Mouse (Mus musculus) heart, embryonic 15.5 days (tissue): ENCODE measurements around the gene Fnip1. TPM values are rescaled to one million over a fixed set of nuclear protein-coding genes. Genes with fewer than 3 reads are reported as not detected.
A peak's percentile ranks its signal among the peaks of the same experiment; 100 is the strongest.
"Not testable (repeated sequence)": the region's sequence is repeated elsewhere in the genome, so short reads cannot be mapped to it uniquely, and the experiment has no call there.

Experiments used
- ATAC-seq: fragments of 200-750 bp; cut with Nextera tagmentation; replicated peaks from 2 replicates; pipeline ENCODE4 v1.8.0; 2017; ENCODE audit warnings: low read depth, moderate TSS enrichment; ENCODE audit not compliant: insufficient number of reproducible peaks, insufficient read depth, low FRiP score
- H3K27ac ChIP-seq: fragments of 300-500 bp; sonication (generic); 2 replicates; pipeline ENCODE4 v1.5.1; 2015; ENCODE audit warnings: mild to moderate bottlenecking, inconsistent platforms
- H3K27me3 ChIP-seq: fragments of 300-500 bp; sonication (generic); 2 replicates; pipeline ENCODE4 v1.6.1; 2015; ENCODE audit warnings: inconsistent platforms
- H3K36me3 ChIP-seq: fragments of 300-500 bp; sonication (generic); 2 replicates; pipeline ENCODE4 v1.6.1; 2015; ENCODE audit warnings: mild to moderate bottlenecking, inconsistent platforms
- H3K4me1 ChIP-seq: fragments of 300-500 bp; sonication (generic); replicated peaks from 2 replicates; pipeline ENCODE4 v1.6.1; 2015; ENCODE audit warnings: inconsistent platforms
- H3K4me2 ChIP-seq: fragments of 300-500 bp; sonication (generic); 2 replicates; pipeline ENCODE4 v1.6.1; 2015; ENCODE audit warnings: inconsistent platforms, mild to moderate bottlenecking, moderate library complexity
- H3K4me3 ChIP-seq: fragments of 300-500 bp; sonication (generic); 2 replicates; pipeline ENCODE4 v1.5.1; 2015; ENCODE audit warnings: mild to moderate bottlenecking, inconsistent platforms
- H3K9ac ChIP-seq: fragments of 300-500 bp; sonication (generic); 2 replicates; pipeline ENCODE4 v1.6.1; 2015; ENCODE audit warnings: mild to moderate bottlenecking, inconsistent platforms
- H3K9me3 ChIP-seq: fragments of 300-500 bp; sonication (generic); replicated peaks from 2 replicates; pipeline ENCODE4 v1.6.1; 2016; ENCODE audit warnings: inconsistent platforms
- WGBS: fragments of 180-500 bp; shearing (Covaris S2); methylation state at CpG from one replicate; pipeline ENCODE4 v1.1.7; 2015; ENCODE audit warnings: mixed read lengths; 5-methylcytosine and 5-hydroxymethylcytosine counted together
- polyA plus RNA-seq: library from polyadenylated mRNA; unstranded; fragments of >200 nt; fragmentation: Nextera tagmentation; extraction: Ambion mirVana; gene quantifications from 2 replicates; pipeline ENCODE4 v1.2.1, GENCODE M21; 2015

Fnip1 gene
- 8.5 and 9.2 TPM in 2 replicates for polyA plus RNA-seq

DNA sequence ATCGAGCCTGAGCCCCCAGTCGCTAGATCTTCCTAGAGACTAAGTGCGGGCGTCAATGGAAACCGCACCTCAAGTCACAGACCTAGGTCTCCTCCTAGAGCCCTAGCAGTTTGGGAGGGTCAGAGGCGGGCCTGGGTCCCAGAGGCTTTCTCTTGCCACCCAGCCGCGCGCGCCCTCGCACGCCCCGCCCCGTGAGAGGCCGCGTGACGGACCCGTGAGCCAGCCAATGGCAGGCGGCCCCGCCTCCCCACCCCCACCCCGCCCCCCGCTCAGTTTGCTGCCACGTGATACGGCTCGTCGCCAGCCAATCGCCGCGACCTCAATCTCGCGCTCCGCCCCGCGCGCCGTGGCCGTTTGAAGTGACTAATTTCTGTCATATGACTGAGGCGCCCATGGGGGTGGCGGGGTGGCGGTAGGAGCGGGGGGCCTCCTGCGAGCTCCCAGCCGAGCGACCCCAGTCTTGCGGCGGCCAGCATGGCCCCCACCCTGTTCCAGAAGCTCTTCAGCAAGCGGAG lies at the start of gene Fnip1:
TSS of gene Fnip1 (plus strand) at position 377 of the 515 bp plus-strand sequence.
- Histone ChIP-seq H3K36me3 (no peaks in the 10 kb centered on the region), H3K4me3 (peak within 1 kb of the TSS; percentile 98), H3K9ac (peak within 1 kb of the TSS; percentile 96), H3K4me2 (peak within 1 kb of the TSS; percentile 66), H3K4me1 (peaks cover 11% of the 10 kb centered on the region), H3K9me3 (no peaks in the 10 kb centered on the region), H3K27me3 (no peaks in the 10 kb centered on the region), H3K27ac (peak within 1 kb of the TSS; percentile 95)
- WGBS = under 1% methylated on average over 44 of the region's 47 CpGs
- ATAC-seq = peak; percentile 97

GRCm38 (mm10) chr11:54390386-54390785 lies 47.6 kb upstream of the Fnip1 start:
- ATAC-seq = no peak
- H3K9ac ChIP-seq = no peak overlapping the region
- no peak overlapping the region for H3K27ac ChIP-seq
- no peaks in the 10 kb centered on the region for H3K36me3 ChIP-seq
- no peaks in the 10 kb centered on the region for H3K4me1 ChIP-seq
- H3K9me3 ChIP-seq = no peaks in the 10 kb centered on the region
- no peaks in the 10 kb centered on the region for H3K27me3 ChIP-seq
- H3K4me3 ChIP-seq = no peak overlapping the region
- WGBS = 62% methylated on average over 8 of the region's 8 CpGs
- H3K4me2 ChIP-seq = no peak overlapping the region

DNA sequence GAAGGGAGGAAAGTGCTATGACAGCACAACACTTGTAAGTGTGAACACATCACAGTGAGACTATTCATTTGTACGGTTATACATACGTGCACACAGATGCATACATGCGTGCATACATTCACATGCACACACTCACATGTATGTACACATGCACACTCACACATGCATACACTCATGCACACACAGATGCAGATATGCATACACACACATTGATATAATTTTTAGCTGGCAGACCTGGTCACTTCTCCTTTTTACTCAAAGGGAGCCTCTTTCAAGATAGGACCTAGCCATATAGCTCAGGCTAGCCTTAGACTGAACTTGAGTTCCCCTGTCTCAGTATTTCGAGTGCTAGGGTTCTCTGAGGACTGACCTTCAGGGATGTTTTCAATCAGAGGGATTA lies 46.7 kb upstream of the Fnip1 start:
- 85% methylated on average over 4 of the region's 4 CpGs for WGBS
- Histone ChIP-seq H3K27me3 (no peaks in the 10 kb centered on the region), H3K4me3 (no peak overlapping the region), H3K4me1 (no peaks in the 10 kb centered on the region), H3K9ac (no peak overlapping the region), H3K27ac (no peak overlapping the region), H3K4me2 (no peak overlapping the region), H3K9me3 (no peaks in the 10 kb centered on the region), H3K36me3 (no peaks in the 10 kb centered on the region)
- no peak for ATAC-seq

- WGBS = 60% methylated on average over 1 of the region's 1 CpGs
- Histone ChIP-seq H3K9ac (no peak overlapping the region), H3K36me3 (no peaks in the 10 kb centered on the region), H3K27ac (no peak overlapping the region), H3K9me3 (no peaks in the 10 kb centered on the region), H3K4me1 (no peaks in the 10 kb centered on the region), H3K4me3 (no peak overlapping the region), H3K27me3 (no peaks in the 10 kb centered on the region), H3K4me2 (no peak overlapping the region)
- ATAC-seq = no peak
Observed at GRCm38 (mm10) chr11:54396686-54397085, 41.3 kb upstream of the Fnip1 start.

- H3K9ac ChIP-seq = no peak overlapping the region
- H3K9me3 ChIP-seq = no peaks in the 10 kb centered on the region
- no peaks in the 10 kb centered on the region for H3K27me3 ChIP-seq
- 60% methylated on average over 4 of the region's 4 CpGs for WGBS
- no peak overlapping the region for H3K27ac ChIP-seq
- H3K36me3 ChIP-seq = no peaks in the 10 kb centered on the region
- no peak overlapping the region for H3K4me3 ChIP-seq
- no peaks in the 10 kb centered on the region for H3K4me1 ChIP-seq
- no peak for ATAC-seq
- H3K4me2 ChIP-seq = no peak overlapping the region
Observed at GRCm38 (mm10) chr11:54398058-54398457, 39.9 kb upstream of the Fnip1 start.

- not testable (repeated sequence) for ATAC-seq, H3K36me3 ChIP-seq, H3K4me3 ChIP-seq, H3K27me3 ChIP-seq, H3K9me3 ChIP-seq, H3K27ac ChIP-seq, H3K4me1 ChIP-seq, H3K4me2 ChIP-seq, H3K9ac ChIP-seq
- 90% methylated on average over 20 of the region's 20 CpGs for WGBS
Observed at GRCm38 (mm10) chr11:54400803-54401202, 37.2 kb upstream of the Fnip1 start.

DNA sequence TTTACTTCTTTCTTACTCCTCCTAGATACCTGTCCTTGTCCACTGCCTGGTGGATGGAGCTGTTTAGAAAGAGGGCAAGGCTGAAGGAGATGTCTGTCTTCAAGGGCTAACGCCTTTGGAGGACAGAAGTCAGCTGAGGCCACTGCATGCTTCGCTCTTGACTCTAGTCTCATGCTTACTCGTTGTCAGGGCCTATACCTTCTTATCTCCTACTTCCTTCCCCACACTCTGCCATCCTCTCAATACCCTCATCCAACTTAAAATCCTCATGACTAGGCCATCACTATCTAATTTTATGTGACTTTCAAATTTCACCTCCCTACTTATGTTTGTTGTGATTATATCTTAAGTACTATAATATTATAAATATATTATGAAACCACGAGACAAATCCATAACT lies 33.1 kb upstream of the Fnip1 start:
- no peaks in the 10 kb centered on the region for H3K9me3 ChIP-seq
- no peaks in the 10 kb centered on the region for H3K4me1 ChIP-seq
- no peak overlapping the region for H3K4me2 ChIP-seq
- no peak overlapping the region for H3K4me3 ChIP-seq
- H3K27ac ChIP-seq = no peak overlapping the region
- no peaks in the 10 kb centered on the region for H3K27me3 ChIP-seq
- WGBS = 71% methylated on average over 4 of the region's 4 CpGs
- no peak overlapping the region for H3K9ac ChIP-seq
- no peak for ATAC-seq
- no peaks in the 10 kb centered on the region for H3K36me3 ChIP-seq

GRCm38 (mm10) chr11:54406930-54407546 lies 31.0 kb upstream of the Fnip1 start:
- no peak overlapping the region for H3K4me3 ChIP-seq
- no peaks in the 10 kb centered on the region for H3K9me3 ChIP-seq
- no peak overlapping the region for H3K9ac ChIP-seq
- no peaks in the 10 kb centered on the region for H3K4me1 ChIP-seq
- ATAC-seq = no peak
- H3K36me3 ChIP-seq = no peaks in the 10 kb centered on the region
- 59% methylated on average over 4 of the region's 4 CpGs for WGBS
- H3K4me2 ChIP-seq = no peak overlapping the region
- H3K27ac ChIP-seq = no peak overlapping the region
- H3K27me3 ChIP-seq = no peaks in the 10 kb centered on the region

GRCm38 (mm10) chr11:54410612-54411011 lies 27.4 kb upstream of the Fnip1 start:
- H3K36me3 ChIP-seq = no peaks in the 10 kb centered on the region
- H3K9me3 ChIP-seq = no peaks in the 10 kb centered on the region
- H3K4me1 ChIP-seq = peaks cover 7% of the 10 kb centered on the region
- H3K4me2 ChIP-seq = no peak overlapping the region
- H3K9ac ChIP-seq = no peak overlapping the region
- no peaks in the 10 kb centered on the region for H3K27me3 ChIP-seq
- no peak overlapping the region for H3K4me3 ChIP-seq
- no peak for ATAC-seq
- no peak overlapping the region for H3K27ac ChIP-seq

DNA sequence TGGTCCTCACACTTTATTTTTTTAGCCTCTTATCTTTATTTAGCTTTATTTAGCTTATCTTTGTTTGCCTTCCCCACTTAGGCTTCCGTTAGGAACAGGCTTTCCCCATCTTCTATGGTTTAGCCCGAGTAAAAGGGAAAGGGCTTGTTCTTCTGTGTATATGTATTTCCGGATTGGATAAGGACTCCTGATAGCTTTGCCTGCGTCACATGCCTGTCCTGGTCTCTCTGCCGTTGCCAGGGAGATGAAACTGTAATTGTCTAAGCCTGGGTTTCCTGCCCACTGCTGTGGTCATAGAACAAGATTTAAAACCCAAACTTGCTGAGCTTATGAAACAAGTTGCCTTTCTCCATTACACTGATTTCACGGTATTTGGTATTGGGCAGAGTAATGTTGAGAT lies 25.0 kb upstream of the Fnip1 start:
- no peaks in the 10 kb centered on the region for H3K36me3 ChIP-seq
- peak; percentile 70; the same call in 1 of the 2 replicates for ATAC-seq
- no peaks in the 10 kb centered on the region for H3K27me3 ChIP-seq
- peaks cover 7% of the 10 kb centered on the region for H3K4me1 ChIP-seq
- WGBS = 15% methylated on average over 6 of the region's 6 CpGs
- no peaks in the 10 kb centered on the region for H3K9me3 ChIP-seq
- no peak overlapping the region for H3K4me3 ChIP-seq
- H3K4me2 ChIP-seq = peak overlapping the region; percentile 32
- H3K9ac ChIP-seq = no peak overlapping the region
- H3K27ac ChIP-seq = no peak overlapping the region

DNA sequence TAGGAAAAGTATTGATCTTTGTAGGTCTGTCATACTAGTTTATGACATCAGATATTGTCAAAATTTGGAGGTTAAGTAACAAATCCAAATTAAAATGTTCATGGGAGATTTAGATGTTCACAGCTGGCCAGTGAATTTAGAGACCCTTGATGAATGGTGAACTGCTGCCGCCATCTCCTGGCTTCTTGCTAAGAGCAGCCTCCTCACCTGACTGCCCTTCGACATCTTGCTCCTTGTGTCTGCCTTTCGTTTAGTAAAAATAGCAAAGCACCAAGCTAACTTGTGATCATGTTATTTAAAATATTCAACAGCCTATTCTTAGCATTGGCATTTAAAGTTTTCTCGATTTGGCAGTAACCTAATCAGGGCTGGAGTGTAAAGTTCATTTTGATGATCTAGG lies 15.0 kb upstream of the Fnip1 start:
- no peak for ATAC-seq
- no peaks in the 10 kb centered on the region for H3K9me3 ChIP-seq
- WGBS = 50% methylated on average over 4 of the region's 4 CpGs
- H3K9ac ChIP-seq = no peak overlapping the region
- no peak overlapping the region for H3K4me3 ChIP-seq
- H3K4me1 ChIP-seq = no peaks in the 10 kb centered on the region
- H3K27ac ChIP-seq = no peak overlapping the region
- no peaks in the 10 kb centered on the region for H3K27me3 ChIP-seq
- no peak overlapping the region for H3K4me2 ChIP-seq
- H3K36me3 ChIP-seq = no peaks in the 10 kb centered on the region

DNA sequence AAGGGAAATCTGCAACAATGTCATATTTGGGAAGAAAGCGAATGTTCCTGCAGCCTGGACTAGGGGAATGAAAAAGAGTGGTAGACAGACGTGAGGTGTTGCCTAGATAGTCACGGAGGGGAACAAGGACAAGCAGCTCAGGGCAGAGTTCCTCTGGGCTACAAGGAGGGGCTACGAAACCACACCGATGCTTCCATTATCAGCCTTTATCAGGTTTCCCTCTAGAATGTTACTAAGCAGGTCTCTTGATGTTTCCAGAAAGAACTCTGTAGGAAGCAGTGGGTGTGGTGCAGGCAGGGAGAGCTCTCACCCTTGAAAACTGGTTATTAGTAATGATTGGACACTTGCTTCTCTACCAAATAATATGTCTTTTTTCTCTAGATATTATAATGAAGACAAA lies 11.7 kb upstream of the Fnip1 start:
- Histone ChIP-seq H3K36me3 (no peaks in the 10 kb centered on the region), H3K9me3 (no peaks in the 10 kb centered on the region), H3K27ac (no peak overlapping the region), H3K9ac (no peak overlapping the region), H3K4me2 (no peak overlapping the region), H3K4me1 (no peaks in the 10 kb centered on the region), H3K4me3 (no peak overlapping the region), H3K27me3 (no peaks in the 10 kb centered on the region)
- 38% methylated on average over 5 of the region's 5 CpGs for WGBS
- ATAC-seq = no peak
